Mouse (Mus musculus): ENCODE measurements at regions not wholly inside any gene's neighbourhood (a gene's known extent, or its start where the extent isn't known, plus 50 kb on each side); places are given as distances from the start of the nearest gene placed in this dataset.

DNA sequence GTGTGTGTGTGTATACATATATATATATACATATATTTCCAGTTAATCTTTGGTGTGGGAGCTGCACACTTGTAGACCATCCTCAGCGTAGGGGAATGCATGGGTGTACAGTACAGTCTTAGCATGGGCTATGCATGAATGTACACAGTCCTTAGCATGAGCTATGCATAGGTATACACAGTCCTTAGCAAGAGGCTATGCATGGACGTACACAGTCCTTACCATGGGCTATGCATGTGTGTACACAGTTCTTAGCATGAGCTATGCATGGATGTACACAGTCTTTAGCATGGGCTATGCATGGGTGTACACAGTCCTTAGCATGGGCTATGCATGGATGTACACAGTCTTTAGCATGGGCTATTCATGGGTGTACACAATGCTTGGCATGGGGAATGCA is 70.5 kb downstream of the Rchy1 start:
- Histone ChIP-seq H3K9ac (replicated peaks) (no peak overlapping the region), H3K36me3 (replicated peaks; ENCODE audit: control insufficient read depth, insufficient read depth, low read depth) (no peaks in the 10 kb centered on the region), H3K9me3 (ENCODE audit: control insufficient read depth, low read length) (no peaks in the 10 kb centered on the region), H3K27me3 (ENCODE audit: control insufficient read depth, insufficient read depth, low read length) (no peaks in the 10 kb centered on the region), H3K27ac (no peak overlapping the region), H3K4me2 (ENCODE audit: low read depth) (no peak overlapping the region), H3K4me3 (ENCODE audit: insufficient read depth in 1 of 2, low read depth in 2 of 2, low read length in 2 of 2) (no peak overlapping the region), H3K4me1 (replicated peaks; ENCODE audit: control insufficient read depth in 2 of 2, insufficient read depth in 2 of 2, low read length in 1 of 2) (no peaks in the 10 kb centered on the region)
- DNase-seq (ENCODE audit: low read depth in 3 of 3, low spot score in 3 of 3): no peak
- TF ChIP-seq EP300 (IDR thresholded peaks at IDR 0.05; ENCODE audit: low read depth) (no peak), CTCF (IDR thresholded peaks at IDR 0.05; ENCODE audit: low read depth) (no peak)
- 51% methylated on average over 2 of the region's 2 CpGs for WGBS (ENCODE audit: insufficient replicate concordance)
- no peak for ATAC-seq (ENCODE audit: insufficient read depth)

DNA sequence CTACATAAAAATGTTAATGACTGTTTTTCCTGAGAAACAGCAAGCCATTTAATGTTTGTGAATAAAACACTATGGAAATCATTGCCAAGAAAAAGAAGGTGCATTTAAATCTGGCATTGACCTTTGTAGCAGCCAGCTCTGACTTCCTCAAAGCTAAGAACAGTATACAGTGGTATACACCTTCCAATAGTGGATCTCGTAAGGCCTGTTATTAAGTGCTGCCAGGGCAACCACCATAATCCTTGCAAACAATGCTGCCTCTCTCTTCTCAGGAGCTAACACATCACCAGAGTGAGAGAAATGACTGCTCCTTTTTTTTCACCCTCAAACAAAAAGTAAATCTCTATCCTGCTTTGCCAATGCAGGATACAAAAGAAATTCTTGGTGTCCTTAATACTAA is 81.1 kb downstream of the Rchy1 start:
- Histone ChIP-seq H3K9ac (replicated peaks) (no peak overlapping the region), H3K27me3 (ENCODE audit: control insufficient read depth, insufficient read depth, low read length) (no peaks in the 10 kb centered on the region), H3K36me3 (replicated peaks; ENCODE audit: control insufficient read depth, insufficient read depth, low read depth) (no peaks in the 10 kb centered on the region), H3K4me2 (ENCODE audit: low read depth) (no peak overlapping the region), H3K9me3 (ENCODE audit: control insufficient read depth, low read length) (no peaks in the 10 kb centered on the region), H3K4me1 (replicated peaks; ENCODE audit: control insufficient read depth in 2 of 2, insufficient read depth in 2 of 2, low read length in 1 of 2) (no peaks in the 10 kb centered on the region), H3K4me3 (ENCODE audit: insufficient read depth in 1 of 2, low read depth in 2 of 2, low read length in 2 of 2) (no peak overlapping the region), H3K27ac (no peak overlapping the region)
- no peak for ATAC-seq (ENCODE audit: insufficient read depth)
- no peak for TF ChIP-seq CTCF (IDR thresholded peaks at IDR 0.05; ENCODE audit: low read depth)
- TF ChIP-seq EP300 (IDR thresholded peaks at IDR 0.05; ENCODE audit: low read depth): no peak
- WGBS (ENCODE audit: insufficient replicate concordance): 72% methylated on average over 1 of the region's 1 CpGs
- DNase-seq (ENCODE audit: low read depth in 3 of 3, low spot score in 3 of 3): no peak

DNA sequence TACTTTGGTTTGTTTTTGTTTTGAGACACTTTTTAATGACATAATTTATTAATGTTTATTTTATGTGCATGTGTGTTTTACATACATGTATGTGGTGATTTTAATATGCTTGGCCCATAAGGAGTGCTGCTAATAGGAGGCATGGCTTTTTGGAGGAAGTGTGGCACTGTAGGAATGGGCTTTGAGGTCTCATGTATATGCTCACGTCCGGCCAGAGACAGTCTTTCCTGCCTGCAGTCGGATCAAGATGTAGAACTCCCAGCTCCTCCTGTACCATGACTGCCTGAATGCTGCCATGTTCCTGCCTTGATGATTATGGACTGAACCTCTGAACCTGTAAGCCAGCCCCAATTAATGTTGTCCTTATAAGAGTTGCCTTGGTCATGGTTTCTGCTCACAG is 82.6 kb downstream of the Rchy1 start:
- TF ChIP-seq EP300 (IDR thresholded peaks at IDR 0.05; ENCODE audit: low read depth) (no peak), CTCF (IDR thresholded peaks at IDR 0.05; ENCODE audit: low read depth) (no peak)
- Histone ChIP-seq H3K27me3 (ENCODE audit: control insufficient read depth, insufficient read depth, low read length) (no peaks in the 10 kb centered on the region), H3K4me2 (ENCODE audit: low read depth) (no peak overlapping the region), H3K4me1 (replicated peaks; ENCODE audit: control insufficient read depth in 2 of 2, insufficient read depth in 2 of 2, low read length in 1 of 2) (peaks cover 0 to 3% of the 10 kb centered on the region in 2 experiments; a peak in 1 of 4 replicates), H3K9me3 (ENCODE audit: control insufficient read depth, low read length) (no peaks in the 10 kb centered on the region), H3K27ac (no peak overlapping the region), H3K4me3 (ENCODE audit: insufficient read depth in 1 of 2, low read depth in 2 of 2, low read length in 2 of 2) (no peak overlapping the region), H3K9ac (replicated peaks) (no peak overlapping the region), H3K36me3 (replicated peaks; ENCODE audit: control insufficient read depth, insufficient read depth, low read depth) (no peaks in the 10 kb centered on the region)
- no peak for DNase-seq (ENCODE audit: low read depth in 3 of 3, low spot score in 3 of 3)
- WGBS (ENCODE audit: insufficient replicate concordance): 67% methylated on average over 3 of the region's 3 CpGs
- ATAC-seq (ENCODE audit: insufficient read depth): no peak

DNA sequence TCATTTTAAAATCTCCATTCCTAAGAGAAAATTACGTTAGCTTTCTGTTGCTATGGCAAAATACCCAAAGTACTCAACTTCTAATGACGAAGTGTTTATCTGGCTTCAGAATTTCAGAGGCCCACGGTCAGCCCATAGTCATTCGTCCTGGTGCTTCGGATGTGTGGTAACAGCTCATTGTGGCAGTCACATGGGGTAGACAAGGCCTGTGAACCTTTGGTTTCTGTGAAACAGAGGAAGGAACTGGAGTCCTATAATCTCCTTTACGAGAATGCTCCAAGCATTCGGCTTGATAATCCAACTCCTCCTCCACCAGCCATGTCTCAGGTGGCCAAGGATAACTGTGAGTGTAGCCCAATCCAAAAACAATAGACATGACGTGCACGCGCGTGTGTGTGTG is 84.2 kb downstream of the Rchy1 start:
- Histone ChIP-seq H3K9ac (replicated peaks) (no peak overlapping the region), H3K9me3 (ENCODE audit: control insufficient read depth, low read length) (no peaks in the 10 kb centered on the region), H3K4me2 (ENCODE audit: low read depth) (no peak overlapping the region), H3K4me3 (ENCODE audit: insufficient read depth in 1 of 2, low read depth in 2 of 2, low read length in 2 of 2) (no peak overlapping the region), H3K36me3 (replicated peaks; ENCODE audit: control insufficient read depth, insufficient read depth, low read depth) (no peaks in the 10 kb centered on the region), H3K27ac (no peak overlapping the region), H3K27me3 (ENCODE audit: control insufficient read depth, insufficient read depth, low read length) (no peaks in the 10 kb centered on the region), H3K4me1 (replicated peaks; ENCODE audit: control insufficient read depth in 2 of 2, insufficient read depth in 2 of 2, low read length in 1 of 2) (peaks cover 0 to 3% of the 10 kb centered on the region in 2 experiments; a peak in 1 of 4 replicates)
- TF ChIP-seq EP300 (IDR thresholded peaks at IDR 0.05; ENCODE audit: low read depth): no peak
- no peak for TF ChIP-seq CTCF (IDR thresholded peaks at IDR 0.05; ENCODE audit: low read depth)
- DNase-seq (ENCODE audit: low read depth in 3 of 3, low spot score in 3 of 3) (no peak), ATAC-seq (ENCODE audit: insufficient read depth) (no peak)
- 75% methylated on average over 11 of the region's 11 CpGs for WGBS (ENCODE audit: insufficient replicate concordance)

DNA sequence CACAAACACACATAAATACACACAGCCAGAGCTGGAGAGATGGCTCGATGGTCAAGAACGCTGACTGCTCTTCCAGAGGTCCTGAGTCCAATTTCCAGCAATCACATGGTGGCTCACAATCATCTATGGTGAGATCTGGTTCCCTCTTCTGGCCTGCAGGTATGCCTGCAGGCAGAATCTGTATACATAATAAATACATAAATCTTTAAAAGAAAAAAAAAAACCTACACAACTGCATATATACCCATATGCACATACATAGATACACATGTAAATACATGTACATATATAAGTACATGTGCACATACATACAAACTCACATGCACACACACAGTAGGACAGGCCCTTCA is 86.2 kb downstream of the Rchy1 start:
- Histone ChIP-seq H3K9me3 (ENCODE audit: control insufficient read depth, low read length) (no peaks in the 10 kb centered on the region), H3K4me3 (ENCODE audit: insufficient read depth in 1 of 2, low read depth in 2 of 2, low read length in 2 of 2) (no peak overlapping the region), H3K9ac (replicated peaks) (no peak overlapping the region), H3K4me1 (replicated peaks; ENCODE audit: control insufficient read depth in 2 of 2, insufficient read depth in 2 of 2, low read length in 1 of 2) (peaks cover 0 to 3% of the 10 kb centered on the region in 2 experiments; a peak in 1 of 4 replicates), H3K27ac (no peak overlapping the region), H3K4me2 (ENCODE audit: low read depth) (no peak overlapping the region), H3K27me3 (ENCODE audit: control insufficient read depth, insufficient read depth, low read length) (no peaks in the 10 kb centered on the region), H3K36me3 (replicated peaks; ENCODE audit: control insufficient read depth, insufficient read depth, low read depth) (no peaks in the 10 kb centered on the region)
- no peak for DNase-seq (ENCODE audit: low read depth in 3 of 3, low spot score in 3 of 3)
- WGBS (ENCODE audit: insufficient replicate concordance): 42% methylated on average over 2 of the region's 2 CpGs
- no peak for ATAC-seq (ENCODE audit: insufficient read depth)
- TF ChIP-seq EP300 (IDR thresholded peaks at IDR 0.05; ENCODE audit: low read depth) (no peak), CTCF (IDR thresholded peaks at IDR 0.05; ENCODE audit: low read depth) (peak; percentile 46)
